Mouse (Mus musculus): Measurements from ENCODE around the gene Simc1. TPM values are rescaled to one million over a fixed set of nuclear protein-coding genes. Genes with fewer than 3 reads are reported as not detected.

Simc1 gene
- polyA plus RNA-seq, 1 experiment from 2014 or later: 14.1 TPM

- H3K4me3 ChIP-seq (replicated peaks): peak within 1 kb of the TSS; percentile 94
- peak within 1 kb of the TSS; percentile 93 for H3K9ac ChIP-seq
These were observed 86.7 kb downstream of the Simc1 start, which contains the start of the genes Nop16 and Higd2a for GRCm38 (mm10) chr13:54589996-54590951. Nop16 (minus strand) TSS chr13:54590090. Higd2a (plus strand) TSS chr13:54590207.

GRCm38 (mm10) chr13:54591776-54592356, 88.3 kb downstream of the Simc1 start:
- Histone ChIP-seq H3K27me3 (no peaks in the 10 kb centered on the region), H3K4me1 (peaks cover 26% of the 10 kb centered on the region), H3K4me2 (replicated peaks) (no peak overlapping the region), H3K36me3 (peaks cover 36% of the 10 kb centered on the region), H3K9me3 (replicated peaks) (no peaks in the 10 kb centered on the region), H3K9ac (no peak overlapping the region), H3K27ac (replicated peaks) (no peak overlapping the region), H3K4me3 (replicated peaks) (peak overlapping the region; percentile 94; the same call in 1 of the 2 replicates)
- WGBS: 86% methylated on average over 8 of the region's 8 CpGs
- no peak for ATAC-seq (ENCODE audit: insufficient number of reproducible peaks, low FRiP score, low TSS enrichment, low read depth)

More at GRCm38 (mm10) chr13:54589996-54590951, 86.7 kb downstream of the Simc1 start, which contains the start of the genes Nop16 and Higd2a:
- H3K4me1 ChIP-seq: peaks cover 22% of the 10 kb centered on the region
- H3K9me3 ChIP-seq (replicated peaks): no peaks in the 10 kb centered on the region
- peaks cover 44% of the 10 kb centered on the region for H3K36me3 ChIP-seq
- under 1% methylated on average over 51 of the region's 51 CpGs for WGBS
- peak; percentile 97 for ATAC-seq (ENCODE audit: insufficient number of reproducible peaks, low FRiP score, low TSS enrichment, low read depth)
- H3K27ac ChIP-seq (replicated peaks): peak within 1 kb of the TSS; percentile 94
- H3K4me2 ChIP-seq (replicated peaks): peak within 1 kb of the TSS; percentile 71
- H3K27me3 ChIP-seq: no peaks in the 10 kb centered on the region

DNA sequence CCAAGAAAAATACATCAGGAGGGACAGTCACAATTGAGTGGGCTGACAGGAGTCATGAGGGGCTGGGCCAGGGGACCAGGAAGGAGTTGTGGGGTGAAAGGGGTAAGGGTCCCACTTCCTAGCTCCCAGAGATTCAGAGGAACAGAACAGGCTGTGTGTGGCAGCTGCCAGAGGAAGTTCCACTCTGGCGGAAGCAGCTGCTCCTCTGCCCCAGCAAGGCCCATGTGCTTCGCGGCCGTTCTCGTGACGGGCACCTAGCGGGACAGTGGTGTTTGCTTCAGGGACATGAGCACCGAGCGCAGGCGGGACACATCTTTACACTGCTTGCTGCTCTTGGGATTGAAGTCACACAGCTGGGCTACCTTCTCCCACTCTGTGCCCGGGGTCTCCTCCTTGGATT, 90.0 kb downstream of the Simc1 start:
- Histone ChIP-seq H3K4me2 (replicated peaks) (no peak overlapping the region), H3K4me3 (replicated peaks) (no peak overlapping the region), H3K9ac (no peak overlapping the region), H3K27ac (replicated peaks) (no peak overlapping the region), H3K4me1 (peaks cover 25% of the 10 kb centered on the region), H3K27me3 (no peaks in the 10 kb centered on the region), H3K36me3 (peaks cover 26% of the 10 kb centered on the region), H3K9me3 (replicated peaks) (no peaks in the 10 kb centered on the region)
- ATAC-seq (ENCODE audit: insufficient number of reproducible peaks, low FRiP score, low TSS enrichment, low read depth): no peak
- WGBS: 86% methylated on average over 11 of the region's 11 CpGs

DNA sequence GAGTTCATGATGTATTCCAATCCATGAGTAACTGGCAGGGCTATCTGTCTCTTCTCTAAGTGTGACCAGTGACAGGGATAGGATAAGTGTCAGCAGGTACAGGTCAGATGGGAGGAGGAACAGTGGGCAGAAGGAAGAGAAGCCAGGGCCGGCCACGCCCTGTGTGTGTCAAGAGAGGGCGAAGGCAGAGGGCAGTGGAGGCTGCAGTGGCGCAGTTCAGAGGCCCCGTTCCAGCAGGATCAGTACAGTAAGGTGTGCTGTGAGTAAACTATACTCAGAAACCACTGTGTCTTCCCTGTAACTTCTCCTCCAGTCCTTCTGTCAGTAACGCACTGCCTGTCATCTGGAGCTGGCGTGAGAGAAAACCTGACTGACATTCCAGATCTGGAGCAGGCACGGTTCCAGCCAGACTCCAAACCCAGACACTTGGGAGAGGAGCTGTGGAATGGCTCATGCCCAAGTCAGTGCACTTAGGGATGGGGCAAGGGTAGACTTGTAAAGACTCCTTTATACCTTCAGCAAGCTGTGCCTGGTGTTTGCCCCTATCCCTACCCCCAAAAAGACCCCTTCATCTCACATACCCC, 92.6 kb downstream of the Simc1 start:
- H3K9me3 ChIP-seq (replicated peaks): no peaks in the 10 kb centered on the region
- no peak overlapping the region for H3K27ac ChIP-seq (replicated peaks)
- no peak for ATAC-seq (ENCODE audit: insufficient number of reproducible peaks, low FRiP score, low TSS enrichment, low read depth)
- no peaks in the 10 kb centered on the region for H3K27me3 ChIP-seq
- H3K4me1 ChIP-seq: peaks cover 13% of the 10 kb centered on the region
- H3K4me3 ChIP-seq (replicated peaks): no peak overlapping the region
- no peak overlapping the region for H3K9ac ChIP-seq
- H3K36me3 ChIP-seq: peaks cover 36% of the 10 kb centered on the region
- WGBS: 69% methylated on average over 8 of the region's 8 CpGs
- H3K4me2 ChIP-seq (replicated peaks): no peak overlapping the region

DNA sequence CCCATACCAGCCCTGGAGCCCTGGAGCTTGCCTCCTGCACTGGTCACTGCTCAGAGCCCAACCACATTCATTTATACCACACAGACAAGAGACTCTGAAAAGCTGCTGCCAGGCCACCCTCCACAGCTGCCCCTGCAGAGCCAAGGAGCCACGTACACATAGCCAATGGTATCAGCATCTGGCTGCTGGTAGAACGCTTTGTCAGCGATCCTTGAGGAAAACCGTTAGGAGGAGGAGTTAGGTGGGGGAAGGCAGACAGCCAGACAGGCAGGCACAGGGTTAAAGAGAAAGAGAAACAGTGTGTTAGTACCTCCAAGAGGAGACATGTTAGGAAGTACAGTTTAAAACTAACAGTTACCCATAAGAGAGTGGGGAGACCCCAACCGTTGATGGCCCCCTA, 93.3 kb downstream of the Simc1 start:
- H3K4me2 ChIP-seq (replicated peaks): no peak overlapping the region
- H3K9me3 ChIP-seq (replicated peaks): no peaks in the 10 kb centered on the region
- no peak overlapping the region for H3K27ac ChIP-seq (replicated peaks)
- peaks cover 6% of the 10 kb centered on the region; the same call in 1 of the 2 replicates for H3K4me1 ChIP-seq
- WGBS: 60% methylated on average over 5 of the region's 5 CpGs
- ATAC-seq (ENCODE audit: insufficient number of reproducible peaks, low FRiP score, low TSS enrichment, low read depth): no peak
- H3K36me3 ChIP-seq: peaks cover 36% of the 10 kb centered on the region
- H3K27me3 ChIP-seq: no peaks in the 10 kb centered on the region
- no peak overlapping the region for H3K4me3 ChIP-seq (replicated peaks)
- no peak overlapping the region for H3K9ac ChIP-seq

DNA sequence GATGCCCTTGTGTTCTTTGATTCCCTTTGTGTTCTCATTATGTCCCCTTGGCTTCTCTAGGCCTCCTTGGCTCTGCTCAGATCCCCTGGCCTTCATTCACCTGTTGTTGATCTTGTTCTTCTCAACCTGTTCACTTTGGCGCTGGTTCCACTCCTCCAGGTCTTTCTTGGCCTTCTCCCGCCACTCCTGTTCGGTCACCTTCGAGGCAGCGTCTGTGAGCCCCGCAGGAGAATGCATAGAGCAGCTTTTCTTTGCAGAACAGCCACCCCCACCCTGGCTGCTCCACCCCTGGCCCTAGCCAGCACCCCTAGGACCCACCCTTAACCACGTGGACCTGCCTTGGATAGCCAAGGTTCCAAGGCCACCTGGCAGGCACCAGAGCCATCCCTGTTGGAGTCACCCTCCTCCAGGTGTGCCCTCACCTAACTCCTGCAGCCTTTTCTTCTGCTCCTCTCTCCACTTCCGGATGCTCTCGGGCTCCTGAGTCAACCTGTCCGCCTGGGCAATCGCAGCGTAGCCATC, 95.1 kb downstream of the Simc1 start:
- no peaks in the 10 kb centered on the region for H3K27me3 ChIP-seq
- 85% methylated on average over 12 of the region's 12 CpGs for WGBS
- no peak overlapping the region for H3K27ac ChIP-seq (replicated peaks)

More for the DNA sequence above, 95.1 kb downstream of the Simc1 start:
- Histone ChIP-seq H3K4me2 (replicated peaks) (no peak overlapping the region), H3K9ac (no peak overlapping the region), H3K4me3 (replicated peaks) (no peak overlapping the region), H3K36me3 (peaks cover 36% of the 10 kb centered on the region), H3K9me3 (replicated peaks) (no peaks in the 10 kb centered on the region), H3K4me1 (peaks cover 6% of the 10 kb centered on the region; the same call in 1 of the 2 replicates)
- ATAC-seq (ENCODE audit: insufficient number of reproducible peaks, low FRiP score, low TSS enrichment, low read depth): no peak

Small RNA genes lying within 50 kb of the gene (microRNA-seq; reads per million reads assigned to microRNA genes)
- gene Gm24195 (ENCODE audit: borderline number of aligned reads): not detected

Other genes starting within 250 kb of the Simc1 start
- 7.7 and 8.2 TPM in 2 replicates for gene Cplx2, start 132.4 kb upstream of the Simc1 start, polyA plus RNA-seq (2015; fragmentation: Nextera tagmentation; extraction: Ambion mirVana)
- 99.8 and 112 TPM in 2 replicates for gene Thoc3, start 34.9 kb upstream of the Simc1 start, polyA plus RNA-seq (2015; fragmentation: Nextera tagmentation; extraction: Ambion mirVana)
- gene 4833439L19Rik, start 61.7 kb downstream of the Simc1 start, polyA plus RNA-seq (2015; fragmentation: Nextera tagmentation; extraction: Ambion mirVana): 133 and 142 TPM in 2 replicates
- 29.1 and 29.2 TPM in 2 replicates for gene Arl10, start 71.2 kb downstream of the Simc1 start, polyA plus RNA-seq (2015; fragmentation: Nextera tagmentation; extraction: Ambion mirVana)
- 88.1 and 90.6 TPM in 2 replicates for gene Nop16, start 86.3 kb downstream of the Simc1 start, polyA plus RNA-seq (2015; fragmentation: Nextera tagmentation; extraction: Ambion mirVana)
- 179 and 183 TPM in 2 replicates for gene Higd2a, start 86.4 kb downstream of the Simc1 start, polyA plus RNA-seq (2015; fragmentation: Nextera tagmentation; extraction: Ambion mirVana)
- 79.3 and 82.1 TPM in 2 replicates for gene Cltb, start 107.6 kb downstream of the Simc1 start, polyA plus RNA-seq (2015; fragmentation: Nextera tagmentation; extraction: Ambion mirVana)
- 77.6 and 78.9 TPM in 2 replicates for gene Faf2, start 118.0 kb downstream of the Simc1 start, polyA plus RNA-seq (2015; fragmentation: Nextera tagmentation; extraction: Ambion mirVana)
- gene Rnf44, start 190.1 kb downstream of the Simc1 start, polyA plus RNA-seq (2015; fragmentation: Nextera tagmentation; extraction: Ambion mirVana): 60.3 and 68.9 TPM in 2 replicates
- 0.05 TPM in 1 of 2 replicates, not detected in the other for gene Cdhr2, start 197.7 kb downstream of the Simc1 start, polyA plus RNA-seq (2015; fragmentation: Nextera tagmentation; extraction: Ambion mirVana)
- 0.65 and 0.75 TPM in 2 replicates for gene Gprin1, start 246.1 kb downstream of the Simc1 start, polyA plus RNA-seq (2015; fragmentation: Nextera tagmentation; extraction: Ambion mirVana)

Measured in embryonic facial prominence, embryonic 15.5 days (tissue).